Mouse (Mus musculus) liver, adult 2 months (tissue): Measurements from ENCODE around the gene Got2. TPM values are rescaled to one million over a fixed set of nuclear protein-coding genes. Genes with fewer than 3 reads are reported as not detected.

Source experiments
- DNase-seq: peaks from one replicate; pipeline ENCODE4 v3.0.0-alpha.2; 2011; ENCODE audit warnings: low read depth, low spot score; ENCODE audit errors: extremely low read depth
- H3K27ac ChIP-seq: fragments of 200-500 bp; replicated peaks from 2 replicates; pipeline ENCODE4 v1.5.1; 2012; ENCODE audit warnings: low read depth, mild to moderate bottlenecking, control low read depth, inconsistent platforms, low read length; ENCODE audit not compliant: insufficient read depth
- H3K27me3 ChIP-seq: fragments of 200-500 bp; 2 replicates; pipeline ENCODE4 v1.6.1; 2012; ENCODE audit warnings: mild to moderate bottlenecking, moderate library complexity, low read length, inconsistent platforms; ENCODE audit not compliant: control insufficient read depth, insufficient read depth
- H3K36me3 ChIP-seq: fragments of 200-500 bp; 2 replicates; pipeline ENCODE4 v1.6.1; 2012; ENCODE audit warnings: low read length, inconsistent platforms; ENCODE audit not compliant: control insufficient read depth, insufficient read depth
- H3K4me1 ChIP-seq: fragments of 200-500 bp; 2 replicates; pipeline ENCODE4 v1.6.1; 2011; ENCODE audit warnings: low read length; ENCODE audit not compliant: control insufficient read depth, insufficient read depth
- H3K4me3 ChIP-seq: fragments of 200-500 bp; 2 replicates; pipeline ENCODE4 v1.5.1; 2011; ENCODE audit warnings: low read depth, mild to moderate bottlenecking, control low read depth, low read length, moderate library complexity; ENCODE audit not compliant: insufficient read depth
- H3K79me2 ChIP-seq: fragments of 200-500 bp; 2 replicates; pipeline ENCODE4 v1.6.1; 2012; ENCODE audit warnings: inconsistent platforms, mild to moderate bottlenecking, low read length, moderate library complexity; ENCODE audit not compliant: control insufficient read depth, insufficient read depth
- H3K9ac ChIP-seq: fragments of 200-500 bp; 2 replicates; pipeline ENCODE4 v1.6.1; 2012; ENCODE audit warnings: low read depth, mild to moderate bottlenecking, control low read depth, inconsistent platforms, low read length
- CTCF ChIP-seq: fragments of 200-500 bp; IDR thresholded peaks from 2 replicates; pipeline ENCODE4 v1.5.1; 2011; ENCODE audit warnings: low read depth, low read length, control low read depth
- POLR2A ChIP-seq: fragments of 200-500 bp; IDR thresholded peaks from 2 replicates; pipeline ENCODE4 v1.6.1; 2011; ENCODE audit warnings: low read length, control low read depth; ENCODE audit not compliant: insufficient read depth; ENCODE audit errors: extremely low read depth
- WGBS: fragments of 180-500 bp; shearing (Covaris S2); methylation state at CpG from one replicate; pipeline ENCODE4 v1.1.7; 2018; 5-methylcytosine and 5-hydroxymethylcytosine counted together
- polyA plus RNA-seq: library from polyadenylated mRNA; depleted of rRNA; stranded (reverse); fragments of >200 nt; gene quantifications from 2 replicates; pipeline ENCODE4 v1.2.3, GENCODE M21; 2012
- total RNA-seq: library from RNA; depleted of rRNA; stranded (reverse); fragments of >200 nt; gene quantifications from 2 replicates; pipeline ENCODE4 v1.2.3, GENCODE M21; 2014

Gene Got2
- total and polyA plus RNA-seq, 2 experiments = 271 to 350 TPM

DNA sequence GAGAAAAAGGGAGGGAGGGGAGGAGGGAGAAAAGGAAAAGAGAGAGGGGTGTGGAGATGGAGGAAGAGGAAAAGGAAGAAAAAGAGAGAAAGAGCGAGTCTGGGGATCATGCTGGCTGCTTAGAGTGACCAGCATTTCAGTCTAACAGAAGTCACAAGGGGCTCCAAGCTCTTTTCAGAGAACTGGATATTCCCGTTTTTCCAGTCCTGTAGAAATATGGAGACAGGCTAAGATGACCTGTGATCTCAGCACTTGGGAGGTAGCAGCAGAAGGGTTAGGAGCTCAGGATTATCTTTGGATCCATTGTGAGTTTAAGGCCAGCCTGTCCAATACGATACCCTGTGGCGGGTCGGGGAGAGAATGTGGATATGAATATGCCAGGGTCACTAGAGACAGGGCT is 22.9 kb upstream of the Got2 start:
- TF ChIP-seq CTCF = no peak
- TF ChIP-seq POLR2A = no peak
- H3K79me2 ChIP-seq = no peaks in the 10 kb centered on the region
- no peak overlapping the region for H3K27ac ChIP-seq
- no peak for DNase-seq
- no peak overlapping the region for H3K9ac ChIP-seq
- no peaks in the 10 kb centered on the region for H3K36me3 ChIP-seq
- no peaks in the 10 kb centered on the region for H3K27me3 ChIP-seq
- WGBS = 76% methylated on average over 5 of the region's 5 CpGs
- H3K4me3 ChIP-seq = no peak overlapping the region
- H3K4me1 ChIP-seq = no peaks in the 10 kb centered on the region

- 89% methylated on average over 11 of the region's 11 CpGs for WGBS
Observed at GRCm38 (mm10) chr8:95907885-95908284, 19.5 kb upstream of the Got2 start.

DNA sequence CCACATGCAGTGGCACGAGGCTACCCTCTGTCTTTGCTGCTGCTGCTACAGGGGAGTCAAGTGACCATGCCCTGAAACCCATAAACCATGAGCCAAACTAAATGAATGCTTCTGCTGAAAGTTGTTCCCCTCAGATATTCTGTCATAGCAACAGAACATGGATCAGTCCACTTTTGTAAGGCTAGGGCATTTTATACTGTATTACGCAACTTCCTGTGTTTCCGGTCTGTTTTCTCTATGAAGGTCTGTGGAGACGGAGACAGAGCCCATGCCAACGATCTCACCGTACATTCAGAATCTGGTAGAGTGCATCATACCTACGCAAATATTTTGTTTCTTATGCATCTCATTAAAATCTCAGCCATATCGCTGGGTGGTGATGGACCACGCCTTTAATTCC is 18.4 kb upstream of the Got2 start:
- 67% methylated on average over 9 of the region's 9 CpGs for WGBS
- H3K36me3 ChIP-seq = no peaks in the 10 kb centered on the region
- TF ChIP-seq POLR2A (no peak), CTCF (no peak)
- no peak overlapping the region for H3K9ac ChIP-seq
- no peaks in the 10 kb centered on the region for H3K79me2 ChIP-seq
- no peak overlapping the region for H3K27ac ChIP-seq
- H3K27me3 ChIP-seq = no peaks in the 10 kb centered on the region
- H3K4me3 ChIP-seq = no peak overlapping the region
- DNase-seq = no peak
- H3K4me1 ChIP-seq = no peaks in the 10 kb centered on the region

More at GRCm38 (mm10) chr8:95907885-95908284, 19.5 kb upstream of the Got2 start:
- Histone ChIP-seq H3K9ac (no peak overlapping the region), H3K36me3 (no peaks in the 10 kb centered on the region), H3K4me3 (no peak overlapping the region), H3K27ac (no peak overlapping the region), H3K27me3 (no peaks in the 10 kb centered on the region), H3K4me1 (no peaks in the 10 kb centered on the region), H3K79me2 (no peaks in the 10 kb centered on the region)
- TF ChIP-seq POLR2A = no peak
- TF ChIP-seq CTCF = no peak
- no peak for DNase-seq

DNA sequence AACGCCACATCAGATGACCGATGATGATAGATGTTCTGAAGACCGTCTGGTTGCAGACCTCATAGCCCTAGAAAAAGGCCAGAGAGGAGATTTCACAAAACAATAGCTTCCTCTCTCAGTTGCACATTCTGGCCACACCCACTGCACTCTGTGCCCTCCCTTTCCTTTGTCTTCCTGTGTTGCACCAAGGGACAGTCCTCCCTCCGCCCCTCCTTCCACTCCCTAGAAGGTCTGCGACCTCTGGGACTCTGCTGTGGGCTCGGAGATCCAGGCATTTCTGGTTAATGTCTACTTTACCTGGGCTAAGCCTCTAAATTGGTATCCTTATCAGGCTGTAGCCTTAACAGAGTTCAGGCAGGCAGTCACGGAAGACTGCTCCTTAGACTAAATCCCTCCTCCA is 13.5 kb upstream of the Got2 start:
- WGBS = 65% methylated on average over 7 of the region's 7 CpGs
- no peak overlapping the region for H3K4me3 ChIP-seq
- TF ChIP-seq POLR2A (no peak), CTCF (no peak)

GRCm38 (mm10) chr8:95893701-95894100 is 5.4 kb upstream of the Got2 start:
- Histone ChIP-seq H3K4me3 (no peak overlapping the region), H3K9ac (no peak overlapping the region), H3K27me3 (no peaks in the 10 kb centered on the region), H3K4me1 (no peaks in the 10 kb centered on the region), H3K79me2 (no peaks in the 10 kb centered on the region; the same call in 1 of the 2 replicates), H3K27ac (no peak overlapping the region), H3K36me3 (peaks cover 3% of the 10 kb centered on the region; the same call in 1 of the 2 replicates)
- TF ChIP-seq POLR2A = no peak
- no peak for TF ChIP-seq CTCF
- no peak for DNase-seq
- WGBS = 66% methylated on average over 5 of the region's 5 CpGs

More for the DNA sequence above, 13.5 kb upstream of the Got2 start:
- H3K27ac ChIP-seq = no peak overlapping the region
- no peak for DNase-seq
- H3K36me3 ChIP-seq = no peaks in the 10 kb centered on the region
- no peaks in the 10 kb centered on the region for H3K79me2 ChIP-seq
- no peaks in the 10 kb centered on the region for H3K4me1 ChIP-seq
- H3K27me3 ChIP-seq = no peaks in the 10 kb centered on the region
- no peak overlapping the region for H3K9ac ChIP-seq

- H3K79me2 ChIP-seq = peaks cover 14% of the 10 kb centered on the region
- peaks cover 4% of the 10 kb centered on the region for H3K4me1 ChIP-seq
- under 1% methylated on average over 38 of the region's 38 CpGs for WGBS
- TF ChIP-seq CTCF = no peak
- TF ChIP-seq POLR2A = peak; percentile 80
- H3K27ac ChIP-seq = peak overlapping the region; percentile 99
- peak overlapping the region; percentile 65 for H3K4me3 ChIP-seq
- no peaks in the 10 kb centered on the region; the same call in 1 of the 2 replicates for H3K36me3 ChIP-seq
- peak; percentile 73 for DNase-seq
- H3K27me3 ChIP-seq = no peaks in the 10 kb centered on the region
- H3K9ac ChIP-seq = peak overlapping the region; percentile 90
Observed at GRCm38 (mm10) chr8:95887578-95888284, 616 bp downstream of the Got2 start.
